26 mouse cellular contexts compared by ENCODE assay signal in genomic region chr7:74488141-74488540, GRCm38 (mm10).
"Had no signal": no experiment of that assay in that cellular context is flagged by ENCODE, and none has a peak within 500 bp of the region (broad histone marks: within the 10 kb centered on the region; RNA-seq: fewer than 3 reads in every experiment).

No protein-coding gene starts in this region.

- H3K4me3 ChIP-seq: heart, adult 2 months; heart, embryonic 13.5 days; heart, embryonic 15.5 days; hindbrain, embryonic 13.5 days; hindbrain, embryonic 15.5 days; intestine, embryonic 15.5 days; layer of hippocampus, adult 2 months; left cerebral cortex, adult 2 months; limb, embryonic 10.5 days; limb, embryonic 12.5 days; liver, embryonic 13.5 days; liver, embryonic 15.5 days had no signal

- H3K27ac ChIP-seq: heart, adult 2 months; heart, embryonic 13.5 days; heart, embryonic 15.5 days; hindbrain, embryonic 13.5 days; hindbrain, embryonic 15.5 days; hindbrain, postnatal 0 days; intestine, embryonic 15.5 days; layer of hippocampus, adult 2 months; left cerebral cortex, adult 2 months; limb, embryonic 10.5 days; limb, embryonic 12.5 days; liver, embryonic 13.5 days; liver, embryonic 15.5 days had no signal

- DNase-seq: gastrocnemius, postnatal 14 days; gastrocnemius, postnatal 36 days; heart, adult 2 months; heart, postnatal 14 days; heart, postnatal 36 days; kidney, adult 18-20 months; kidney, adult 8-10 months; kidney, postnatal 10 days; kidney, postnatal 25 days; kidney, postnatal 4 days; liver; liver, embryonic 13.5 days had no signal

- H3K4me2 ChIP-seq: heart, embryonic 11.5 days; heart, embryonic 13.5 days; heart, embryonic 15.5 days; hindbrain, embryonic 13.5 days; hindbrain, embryonic 15.5 days; intestine, embryonic 15.5 days; limb, embryonic 12.5 days; liver, embryonic 11.5 days; liver, embryonic 13.5 days; liver, embryonic 15.5 days had no signal

- H3K27me3 ChIP-seq: heart, embryonic 13.5 days; heart, embryonic 15.5 days; hindbrain, embryonic 13.5 days; hindbrain, embryonic 15.5 days; intestine, embryonic 15.5 days; limb, embryonic 12.5 days; liver, embryonic 13.5 days; liver, embryonic 15.5 days had no signal

- H3K9ac ChIP-seq: heart, embryonic 13.5 days; heart, embryonic 15.5 days; hindbrain, embryonic 13.5 days; hindbrain, embryonic 15.5 days; intestine, embryonic 15.5 days; limb, embryonic 12.5 days; liver, embryonic 13.5 days; liver, embryonic 15.5 days had no signal

- H3K36me3 ChIP-seq: heart, embryonic 13.5 days; heart, embryonic 15.5 days; hindbrain, embryonic 13.5 days; hindbrain, embryonic 15.5 days; intestine, embryonic 15.5 days; limb, embryonic 10.5 days; limb, embryonic 12.5 days; liver, embryonic 13.5 days; liver, embryonic 15.5 days had no signal

- H3K9me3 ChIP-seq: heart, embryonic 13.5 days; heart, embryonic 15.5 days; hindbrain, embryonic 13.5 days; hindbrain, embryonic 15.5 days; intestine, embryonic 15.5 days; limb, embryonic 10.5 days; limb, embryonic 12.5 days; liver, embryonic 13.5 days; liver, embryonic 15.5 days had no signal

- ATAC-seq: hindbrain, postnatal 0 days; intestine, embryonic 15.5 days; intestine, postnatal 0 days had no signal

- H3K4me1 ChIP-seq: heart, embryonic 15.5 days; hindbrain, embryonic 13.5 days; hindbrain, embryonic 15.5 days; liver, embryonic 13.5 days; liver, embryonic 15.5 days had no signal
